Mouse (Mus musculus) olfactory bulb, adult 2 months (tissue): ENCODE measurements around the gene Mapkapk3.

ENCODE experiments used
- CTCF ChIP-seq: fragments of 200-500 bp; IDR thresholded peaks from 2 replicates; pipeline ENCODE4 v1.5.1; 2012; ENCODE audit warnings: low read depth, mild to moderate bottlenecking, low read length, moderate library complexity; ENCODE audit not compliant: insufficient read depth
- POLR2A ChIP-seq: fragments of 200-500 bp; IDR thresholded peaks from 2 replicates; pipeline ENCODE4 v1.6.1; 2012; ENCODE audit warnings: mild to moderate bottlenecking, low read depth, low read length, moderate library complexity; ENCODE audit not compliant: insufficient read depth

- no peak for TF ChIP-seq CTCF
- no peak for TF ChIP-seq POLR2A
Observed at GRCm38 (mm10) chr9:107263912-107264311, 25.8 kb downstream of the Mapkapk3 start.
